Mouse (Mus musculus) thymus, adult 2 months (tissue): ENCODE results near the gene Ap3s2.

Experiments used
- CTCF ChIP-seq: fragments of 200-500 bp; IDR thresholded peaks from 2 replicates; pipeline ENCODE4 v1.5.1; 2012; ENCODE audit warnings: mild to moderate bottlenecking, control low read depth, low read length, moderate library complexity, borderline replicate concordance; ENCODE audit not compliant: control insufficient read depth, poor library complexity, insufficient read depth; ENCODE audit errors: extremely low read depth
- POLR2A ChIP-seq: fragments of 200-500 bp; IDR thresholded peaks from 2 replicates; pipeline ENCODE4 v1.6.1; 2012; ENCODE audit warnings: mild to moderate bottlenecking, low read length, control low read depth, moderate library complexity; ENCODE audit not compliant: control insufficient read depth, poor library complexity, insufficient read depth; ENCODE audit errors: extremely low read depth

- no peak for TF ChIP-seq CTCF
- no peak for TF ChIP-seq POLR2A
Observed at GRCm38 (mm10) chr7:79866294-79867000, 54.0 kb downstream of the Ap3s2 start.
